Mouse (Mus musculus) liver, embryonic 13.5 days (tissue): ENCODE results near the gene Ppp1r37. TPM values are rescaled to one million over a fixed set of nuclear protein-coding genes. Genes with fewer than 3 reads are reported as not detected.
A peak's percentile ranks its signal among the peaks of the same experiment; 100 is the strongest.

Experiments used
- ATAC-seq: fragments of 200-750 bp; cut with Nextera tagmentation; 2 replicates; pipeline ENCODE4 v1.8.0; 2017; ENCODE audit warnings: low read depth, mild to moderate bottlenecking, moderate number of reproducible peaks, moderate library complexity
- DNase-seq: peaks from one replicate; pipeline ENCODE4 v3.0.0; 2022
- H3K27ac ChIP-seq: fragments of 300-500 bp; sonication (generic); 2 replicates; pipeline ENCODE4 v1.5.1; 2015; ENCODE audit warnings: moderate library complexity, mild to moderate bottlenecking, inconsistent platforms
- H3K27me3 ChIP-seq: fragments of 300-500 bp; sonication (generic); 2 replicates; pipeline ENCODE4 v1.6.1; 2015; ENCODE audit warnings: mild to moderate bottlenecking, inconsistent platforms
- H3K36me3 ChIP-seq: fragments of 300-500 bp; sonication (generic); 2 replicates; pipeline ENCODE4 v1.6.1; 2015; ENCODE audit warnings: mild to moderate bottlenecking, inconsistent platforms
- H3K4me1 ChIP-seq: fragments of 300-500 bp; sonication (generic); replicated peaks from 2 replicates; pipeline ENCODE4 v1.6.1; 2015; ENCODE audit warnings: inconsistent platforms
- H3K4me2 ChIP-seq: fragments of 300-500 bp; sonication (generic); 2 replicates; pipeline ENCODE4 v1.6.1; 2015; ENCODE audit warnings: inconsistent platforms, mild to moderate bottlenecking, moderate library complexity
- H3K4me3 ChIP-seq: fragments of 300-500 bp; sonication (generic); replicated peaks from 2 replicates; pipeline ENCODE4 v1.5.1; 2015; ENCODE audit warnings: mild to moderate bottlenecking, inconsistent platforms
- H3K9ac ChIP-seq: fragments of 300-500 bp; sonication (generic); 2 replicates; pipeline ENCODE4 v1.6.1; 2015; ENCODE audit warnings: mild to moderate bottlenecking, inconsistent platforms
- H3K9me3 ChIP-seq: fragments of 300-500 bp; sonication (generic); replicated peaks from 2 replicates; pipeline ENCODE4 v1.6.1; 2016; ENCODE audit warnings: inconsistent platforms
- WGBS: fragments of 180-500 bp; shearing (Covaris S2); methylation state at CpG from one replicate; pipeline ENCODE4 v1.1.7; 2015; ENCODE audit not compliant: insufficient replicate concordance; 5-methylcytosine and 5-hydroxymethylcytosine counted together
- polyA plus RNA-seq: library from polyadenylated mRNA; unstranded; fragments of >200 nt; fragmentation: Nextera tagmentation; extraction: Ambion mirVana; gene quantifications from 2 replicates; pipeline ENCODE4 v1.2.1, GENCODE M21; 2015

Ppp1r37 gene
- polyA plus RNA-seq, 1 experiment from 2014 or later = 7.8 TPM

DNA sequence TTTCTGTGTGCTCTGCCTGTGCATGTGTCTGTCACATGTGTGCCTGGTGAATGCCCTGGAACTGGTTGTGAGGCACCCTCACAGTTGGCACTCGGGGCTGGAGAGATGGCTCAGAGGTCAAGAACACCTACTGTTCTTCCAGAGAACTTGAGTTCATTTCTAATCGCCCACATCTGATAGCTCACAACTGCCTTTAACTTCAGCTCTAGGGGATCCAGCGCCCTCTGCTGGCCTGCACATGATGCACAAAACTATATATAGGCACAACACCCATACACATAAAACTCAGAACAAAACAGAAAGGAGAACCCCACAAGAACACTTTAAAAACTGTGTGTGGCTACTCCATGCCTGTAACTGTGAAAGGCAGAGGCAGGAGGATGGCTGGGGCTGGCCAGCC, 26.3 kb upstream of the Ppp1r37 start:
- Histone ChIP-seq H3K9me3 (no peaks in the 10 kb centered on the region), H3K4me3 (no peak overlapping the region), H3K4me2 (no peak overlapping the region), H3K36me3 (peaks cover 99% of the 10 kb centered on the region), H3K9ac (no peak overlapping the region), H3K4me1 (peaks cover 20% of the 10 kb centered on the region), H3K27ac (no peak overlapping the region), H3K27me3 (no peaks in the 10 kb centered on the region)
- peak; percentile 51 for DNase-seq
- WGBS = 36% methylated on average over 3 of the region's 3 CpGs
- ATAC-seq = no peak

DNA sequence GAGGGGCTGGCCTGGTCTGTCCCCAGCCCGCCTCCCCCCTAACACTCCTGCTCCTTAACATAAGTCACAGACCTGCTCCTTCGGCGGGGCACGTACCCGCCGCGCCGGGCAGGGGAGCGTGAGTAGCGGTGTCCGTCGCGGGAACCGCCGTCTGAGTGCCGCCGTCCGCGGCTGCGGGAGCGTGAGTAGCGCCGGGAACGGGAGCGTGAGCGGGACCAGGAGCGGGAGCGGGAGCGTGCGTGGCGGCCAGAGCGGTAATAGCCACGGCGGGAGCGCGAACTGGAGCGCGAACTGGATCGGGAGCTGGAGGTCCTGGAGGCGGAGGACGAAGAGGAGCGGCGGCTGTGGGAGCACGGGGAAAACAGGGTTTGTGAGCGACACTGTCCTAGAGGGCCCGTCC, 23.4 kb upstream of the Ppp1r37 start:
- no peak overlapping the region for H3K9ac ChIP-seq
- no peak overlapping the region for H3K4me2 ChIP-seq
- H3K9me3 ChIP-seq = no peaks in the 10 kb centered on the region
- no peak overlapping the region for H3K27ac ChIP-seq
- H3K4me3 ChIP-seq = no peak overlapping the region
- WGBS = 93% methylated on average over 46 of the region's 46 CpGs
- ATAC-seq = no peak
- H3K4me1 ChIP-seq = no peaks in the 10 kb centered on the region
- H3K36me3 ChIP-seq = peaks cover 99% of the 10 kb centered on the region
- DNase-seq = no peak
- H3K27me3 ChIP-seq = no peaks in the 10 kb centered on the region

DNA sequence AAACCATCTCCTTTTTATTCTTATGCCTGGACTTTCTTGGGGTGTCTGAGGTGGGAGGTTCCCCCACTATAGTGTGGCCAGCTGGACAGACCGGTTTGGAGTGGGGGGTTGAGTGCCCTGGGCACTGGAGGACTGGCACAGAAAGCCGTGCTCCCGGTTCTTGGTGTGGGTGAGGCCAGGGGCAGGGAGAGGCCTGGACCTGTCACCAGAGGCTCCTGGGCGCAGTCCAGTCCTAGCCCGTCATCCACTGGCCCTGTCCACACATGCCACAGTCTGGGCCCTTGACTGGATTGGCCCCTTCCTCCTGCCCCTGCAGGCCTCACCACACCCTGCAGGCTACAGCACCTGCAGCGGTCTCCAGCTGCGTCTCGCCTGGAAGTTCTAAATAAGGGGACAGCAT, 17.8 kb upstream of the Ppp1r37 start:
- no peak overlapping the region for H3K27ac ChIP-seq
- peaks cover 40% of the 10 kb centered on the region for H3K4me1 ChIP-seq
- no peaks in the 10 kb centered on the region for H3K9me3 ChIP-seq
- peaks cover 61% of the 10 kb centered on the region for H3K36me3 ChIP-seq
- H3K27me3 ChIP-seq = peaks cover 16% of the 10 kb centered on the region; the same call in 1 of the 2 replicates
- DNase-seq (no peak), ATAC-seq (no peak)
- H3K4me3 ChIP-seq = no peak overlapping the region
- H3K9ac ChIP-seq = no peak overlapping the region
- H3K4me2 ChIP-seq = no peak overlapping the region
- 84% methylated on average over 8 of the region's 8 CpGs for WGBS

DNA sequence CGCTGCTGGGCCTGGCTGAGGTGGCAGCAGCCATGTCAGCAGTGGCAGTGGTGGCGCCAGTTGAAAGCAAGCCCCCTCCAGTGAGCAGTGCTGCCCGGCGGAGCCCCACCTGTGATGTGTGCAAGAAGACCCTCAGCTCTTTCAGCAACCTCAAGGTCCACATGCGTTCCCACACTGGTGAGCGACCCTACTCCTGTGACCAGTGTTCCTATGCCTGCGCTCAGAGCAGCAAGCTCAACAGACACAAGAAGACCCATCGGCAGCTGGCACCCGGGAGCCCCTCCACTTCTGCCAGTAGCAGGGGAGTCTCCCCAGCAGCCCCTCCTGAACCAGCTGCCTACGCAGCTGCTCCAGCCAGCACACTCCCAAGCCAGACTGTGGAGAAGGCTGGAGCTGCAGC, 16.9 kb upstream of the Ppp1r37 start:
- Histone ChIP-seq H3K4me1 (peaks cover 48% of the 10 kb centered on the region), H3K4me3 (no peak overlapping the region), H3K9me3 (no peaks in the 10 kb centered on the region), H3K36me3 (peaks cover 52% of the 10 kb centered on the region), H3K27me3 (peaks cover 16% of the 10 kb centered on the region; the same call in 1 of the 2 replicates), H3K9ac (no peak overlapping the region), H3K27ac (no peak overlapping the region), H3K4me2 (no peak overlapping the region)
- 87% methylated on average over 10 of the region's 10 CpGs for WGBS
- ATAC-seq = no peak
- DNase-seq = no peak

DNA sequence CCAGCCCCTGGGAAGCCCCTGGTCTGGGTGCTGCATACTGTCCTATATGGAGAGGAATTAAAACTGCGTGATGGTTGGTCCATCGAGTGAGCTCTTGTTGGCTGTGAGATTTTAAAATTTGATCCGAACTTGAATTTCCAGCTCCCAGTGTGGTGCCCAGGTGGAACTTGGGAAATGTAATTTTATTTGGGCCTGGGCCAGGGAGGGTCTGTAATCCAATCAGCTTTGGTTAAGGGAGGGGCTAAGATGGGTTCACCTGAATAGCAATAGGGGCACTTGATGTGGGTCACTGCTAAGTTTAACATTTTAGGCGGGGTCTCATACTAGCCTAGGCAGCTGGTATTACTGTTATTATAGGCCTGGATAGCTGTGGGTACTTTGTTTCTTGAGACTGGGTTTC, 15.6 kb upstream of the Ppp1r37 start:
- no peaks in the 10 kb centered on the region for H3K9me3 ChIP-seq
- WGBS = 52% methylated on average over 4 of the region's 4 CpGs
- H3K27me3 ChIP-seq = peaks cover 16% of the 10 kb centered on the region; the same call in 1 of the 2 replicates

DNA sequence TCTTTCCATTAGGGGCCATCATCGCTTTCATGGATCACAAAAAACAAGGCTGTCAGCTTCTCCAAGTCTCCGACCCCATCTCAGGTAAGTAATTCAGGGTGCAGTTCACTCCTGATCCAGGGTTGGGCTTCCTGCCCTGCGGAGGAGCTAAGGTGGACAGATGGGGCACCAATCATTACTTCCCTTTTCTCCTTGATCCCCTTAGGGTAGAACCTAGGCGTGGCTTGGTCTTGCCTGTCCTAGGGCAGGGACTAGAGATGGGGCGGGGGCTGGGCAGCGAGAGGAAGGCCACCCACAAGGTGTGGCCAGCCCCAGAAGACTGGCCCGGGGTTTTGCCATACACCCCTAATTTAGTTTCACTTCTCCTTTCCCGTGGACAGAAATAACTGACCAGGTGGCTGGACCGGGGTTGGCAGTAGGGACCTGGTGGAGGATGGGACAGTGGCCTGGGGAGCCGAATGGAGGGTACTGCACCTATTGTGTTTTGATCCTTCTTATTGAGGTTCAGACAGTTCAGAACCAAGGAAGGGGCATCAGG, 15.1 kb upstream of the Ppp1r37 start:
- ATAC-seq (0 out of 2 replicates have a peak, but pooled peaks have one; percentile 24), DNase-seq (no peak)
- Histone ChIP-seq H3K4me1 (peaks cover 61% of the 10 kb centered on the region), H3K4me3 (peak overlapping the region; percentile 61), H3K27ac (no peak overlapping the region; the same call in 1 of the 2 replicates), H3K9ac (peak overlapping the region; percentile 73), H3K27me3 (peaks cover 16% of the 10 kb centered on the region; the same call in 1 of the 2 replicates), H3K4me2 (peak overlapping the region; percentile 96), H3K9me3 (no peaks in the 10 kb centered on the region), H3K36me3 (peaks cover 34% of the 10 kb centered on the region)
- 7% methylated on average over 10 of the region's 10 CpGs for WGBS

More for the DNA sequence above, 15.6 kb upstream of the Ppp1r37 start:
- no peak overlapping the region for H3K27ac ChIP-seq
- DNase-seq (no peak), ATAC-seq (no peak)
- H3K4me1 ChIP-seq = peaks cover 61% of the 10 kb centered on the region
- H3K4me2 ChIP-seq = peak overlapping the region; percentile 96
- peak overlapping the region; percentile 73; the same call in 1 of the 2 replicates for H3K9ac ChIP-seq
- peak overlapping the region; percentile 61; the same call in 1 of the 2 replicates for H3K4me3 ChIP-seq
- peaks cover 39% of the 10 kb centered on the region for H3K36me3 ChIP-seq

DNA sequence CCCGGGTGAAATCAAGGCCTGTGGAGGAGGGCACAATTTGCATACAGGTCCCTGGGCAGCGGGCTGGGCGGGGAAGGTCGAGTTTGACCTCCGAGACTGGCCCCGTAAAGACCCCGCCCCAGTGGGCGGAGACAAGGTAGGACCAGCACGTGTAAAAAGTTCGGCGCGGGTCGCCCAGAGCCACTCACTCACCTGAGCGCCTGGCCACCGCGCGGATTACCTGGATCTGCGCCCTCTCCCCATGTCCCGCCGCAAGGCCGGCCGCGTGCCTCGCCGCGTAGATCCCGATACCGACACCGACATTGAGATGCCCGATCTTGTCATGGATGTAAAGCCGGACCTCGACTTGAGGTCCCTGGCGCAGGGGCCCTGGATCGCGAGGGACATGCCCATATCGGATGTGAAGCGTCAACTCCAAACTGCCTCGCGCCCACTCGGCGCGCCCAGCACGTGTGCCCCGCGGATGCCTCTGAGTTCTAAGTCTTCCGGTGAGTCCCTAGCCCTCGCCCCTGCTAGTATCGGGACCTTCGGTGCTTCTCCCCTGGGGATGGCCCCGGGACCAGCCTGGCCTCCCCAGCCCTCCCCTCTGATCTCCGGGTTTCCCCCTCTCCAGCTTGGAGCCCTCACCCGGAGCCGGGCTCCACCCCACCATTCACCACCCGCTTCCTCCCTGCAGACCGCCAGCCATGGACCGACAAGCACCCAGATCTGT, 14.4 kb upstream of the Ppp1r37 start, which contains the start of the genes Zfp296 and Gemin7:
Zfp296 (plus strand) TSS at position 147 of the 712 bp plus-strand sequence.
Gemin7 (minus strand) TSS at position 455 of the 712 bp plus-strand sequence.
- peak within 1 kb of the TSS; percentile 73 for H3K9ac ChIP-seq
- peak within 1 kb of the TSS; percentile 61 for H3K4me3 ChIP-seq
- peaks cover 16% of the 10 kb centered on the region; the same call in 1 of the 2 replicates for H3K27me3 ChIP-seq
- H3K4me1 ChIP-seq = peaks cover 65% of the 10 kb centered on the region
- no peaks in the 10 kb centered on the region for H3K9me3 ChIP-seq
- ATAC-seq (no peak), DNase-seq (no peak)
- WGBS = under 1% methylated on average over 56 of the region's 56 CpGs
- H3K36me3 ChIP-seq = peaks cover 27% of the 10 kb centered on the region
- H3K4me2 ChIP-seq = peak within 1 kb of the TSS; percentile 96
- no peak within 1 kb of the TSS; the same call in 1 of the 2 replicates for H3K27ac ChIP-seq

DNA sequence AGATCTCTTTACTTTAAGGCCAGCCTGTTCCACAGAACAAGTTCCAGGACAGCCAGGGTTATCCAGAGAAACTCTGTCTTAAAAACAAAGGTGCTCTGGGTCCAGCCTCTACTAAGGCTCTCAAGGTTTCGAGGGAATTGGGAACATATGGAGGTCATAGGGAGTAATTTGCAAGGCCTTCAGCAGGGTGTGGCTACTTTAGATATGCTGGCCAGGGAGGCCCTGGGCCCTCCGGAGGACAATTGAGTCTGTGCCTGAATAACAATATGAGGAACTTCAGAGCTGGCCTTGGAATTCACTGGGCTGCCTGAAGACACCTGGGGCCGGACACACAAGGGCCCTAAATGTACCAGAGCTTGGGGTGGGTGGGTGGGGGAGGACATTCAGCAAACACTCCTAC, 12.7 kb upstream of the Ppp1r37 start:
- peaks cover 21% of the 10 kb centered on the region for H3K36me3 ChIP-seq
- no peaks in the 10 kb centered on the region for H3K9me3 ChIP-seq
- H3K4me1 ChIP-seq = peaks cover 78% of the 10 kb centered on the region
- H3K4me2 ChIP-seq = peak overlapping the region; percentile 9; the same call in 1 of the 2 replicates
- H3K27ac ChIP-seq = peak overlapping the region; percentile 94
- ATAC-seq (no peak), DNase-seq (no peak)
- H3K9ac ChIP-seq = peak overlapping the region; percentile 18; the same call in 1 of the 2 replicates
- 34% methylated on average over 3 of the region's 3 CpGs for WGBS
- no peak overlapping the region for H3K4me3 ChIP-seq
- H3K27me3 ChIP-seq = peaks cover 16% of the 10 kb centered on the region; the same call in 1 of the 2 replicates

DNA sequence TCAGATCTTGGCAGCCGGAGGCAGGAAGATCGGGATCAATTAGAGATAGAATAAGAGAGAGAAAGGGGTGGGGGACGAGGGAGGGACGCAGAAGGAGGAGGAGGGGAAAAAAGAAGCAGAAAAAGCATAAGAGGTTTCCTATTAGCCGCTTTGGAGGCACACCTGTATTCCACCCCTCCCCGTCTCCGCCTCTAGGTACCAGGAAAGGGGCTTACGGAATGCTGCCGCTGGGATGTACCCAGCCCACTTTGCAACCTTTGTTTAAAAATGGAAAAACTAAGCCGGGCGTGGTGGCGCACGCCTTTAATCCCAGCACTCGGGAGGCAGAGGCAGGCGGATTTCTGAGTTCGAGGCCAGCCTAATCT, 10.9 kb upstream of the Ppp1r37 start:
- Histone ChIP-seq H3K4me1 (peaks cover 85% of the 10 kb centered on the region), H3K27me3 (peaks cover 16% of the 10 kb centered on the region; the same call in 1 of the 2 replicates), H3K9me3 (no peaks in the 10 kb centered on the region), H3K36me3 (peaks cover 29% of the 10 kb centered on the region), H3K4me3 (peak overlapping the region; percentile 75), H3K4me2 (peak overlapping the region; percentile 83), H3K9ac (peak overlapping the region; percentile 90), H3K27ac (peak overlapping the region; percentile 94)
- DNase-seq (no peak), ATAC-seq (no peak)
- WGBS = 22% methylated on average over 16 of the region's 16 CpGs

DNA sequence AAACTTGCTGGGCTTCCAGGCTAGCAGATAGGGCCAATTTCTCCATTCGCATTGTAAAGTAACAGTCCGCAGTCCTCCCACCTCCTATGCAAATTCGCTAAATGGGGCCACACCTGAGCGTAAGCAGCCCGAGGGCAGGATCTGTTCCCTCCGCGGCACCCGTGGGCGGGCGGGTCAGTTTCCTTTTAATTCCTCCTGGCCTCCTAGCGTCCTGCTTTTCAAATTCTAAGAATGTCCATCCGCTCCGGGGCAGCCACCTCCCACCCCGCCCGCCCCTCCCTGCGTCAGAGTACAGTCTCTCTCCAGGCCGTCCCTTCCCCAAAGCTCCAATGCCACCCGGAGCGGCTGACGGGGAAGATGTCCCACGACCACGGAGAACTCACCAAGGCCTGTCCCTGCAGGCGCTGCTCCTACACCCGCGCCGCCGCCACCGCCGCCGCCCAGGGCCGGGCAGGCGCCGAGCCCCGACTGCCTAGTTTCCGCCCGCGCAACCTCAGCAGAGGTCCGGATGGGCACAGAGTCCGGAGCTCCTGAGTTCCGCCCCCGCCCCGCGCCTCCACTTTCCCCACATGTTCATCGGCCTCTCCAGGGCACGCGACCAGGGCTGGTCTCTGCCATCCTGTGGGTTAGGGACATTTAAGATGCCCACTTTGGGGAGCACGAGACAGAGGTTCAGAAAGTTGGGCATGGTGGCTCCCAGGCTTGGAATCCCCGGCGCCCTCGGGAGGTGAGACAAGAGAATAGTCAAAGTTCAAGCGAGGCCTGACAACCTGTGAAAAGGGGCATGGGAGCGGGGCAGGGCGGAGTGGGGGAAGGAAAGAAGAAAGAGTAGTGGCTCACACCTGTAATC, 10.3 kb upstream of the Ppp1r37 start:
- Histone ChIP-seq H3K9ac (peak overlapping the region; percentile 90), H3K27ac (peak overlapping the region; percentile 94), H3K36me3 (peaks cover 35% of the 10 kb centered on the region), H3K27me3 (peaks cover 16% of the 10 kb centered on the region; the same call in 1 of the 2 replicates), H3K4me3 (peak overlapping the region; percentile 75), H3K4me1 (peaks cover 80% of the 10 kb centered on the region), H3K4me2 (peak overlapping the region; percentile 83), H3K9me3 (no peaks in the 10 kb centered on the region)
- under 1% methylated on average over 53 of the region's 53 CpGs for WGBS
- DNase-seq = peak; percentile 61
- ATAC-seq = peak; percentile 88

DNA sequence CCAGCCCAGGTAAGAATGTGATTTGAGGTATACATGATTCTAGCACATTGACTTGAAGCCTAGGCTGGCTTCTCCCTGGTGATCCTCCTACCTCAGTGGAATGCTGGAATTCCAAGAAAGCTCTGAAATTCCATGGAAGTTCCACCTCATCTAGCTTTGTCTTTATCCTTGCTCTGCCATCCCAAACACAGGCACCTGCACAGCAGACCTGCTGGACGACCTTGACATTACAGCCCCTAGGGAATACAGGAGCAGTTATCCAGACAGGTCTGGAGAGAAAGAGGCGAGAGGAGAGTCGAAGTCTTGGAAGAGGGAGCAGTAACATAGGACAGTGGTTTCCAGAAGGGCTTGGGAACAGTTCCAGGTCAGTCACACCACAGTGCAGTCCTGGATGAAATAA, 6.8 kb upstream of the Ppp1r37 start:
- H3K27me3 ChIP-seq = no peaks in the 10 kb centered on the region
- no peak overlapping the region for H3K4me3 ChIP-seq
- peaks cover 63% of the 10 kb centered on the region for H3K36me3 ChIP-seq
- ATAC-seq (no peak), DNase-seq (no peak)
- no peak overlapping the region for H3K27ac ChIP-seq
- WGBS = 86% methylated on average over 3 of the region's 3 CpGs
- 0 out of 2 replicates have a peak, but pooled peaks cover under 1% of the 10 kb centered on the region for H3K9me3 ChIP-seq
- no peak overlapping the region for H3K4me2 ChIP-seq
- H3K9ac ChIP-seq = no peak overlapping the region
- H3K4me1 ChIP-seq = peaks cover 60% of the 10 kb centered on the region
